Mouse (Mus musculus): ENCODE results near the gene Lcn11.
"Not testable (repeated sequence)": the region's sequence is repeated elsewhere in the genome, so short reads cannot be mapped to it uniquely, and the experiment has no call there.

GRCm38 (mm10) chr2:25815748-25816147, 38.9 kb downstream of the Lcn11 start, which contains the start of gene Glt6d1:
- TF ChIP-seq EP300, CTCF (IDR thresholded peaks at IDR 0.05; ENCODE audit: low read depth): not testable (repeated sequence)

Measured in heart, postnatal 0 days (tissue).